Mouse (Mus musculus): ENCODE measurements around the gene Zfp965. TPM values are rescaled to one million over a fixed set of nuclear protein-coding genes. Genes with fewer than 3 reads are reported as not detected.
"Not testable (repeated sequence)": the region's sequence is repeated elsewhere in the genome, so short reads cannot be mapped to it uniquely, and the experiment has no call there.

Gene Zfp965
- polyA plus RNA-seq (2014; fragmentation: Nextera tagmentation; extraction: Ambion mirVana) = 8.0 and 8.2 TPM in 2 replicates

- H3K4me2 ChIP-seq; H3K36me3 ChIP-seq (ENCODE audit: control insufficient read depth, insufficient read depth, low read length); H3K4me1 ChIP-seq (ENCODE audit: control insufficient read depth, insufficient read depth, low read length); H3K9me3 ChIP-seq (ENCODE audit: control insufficient read depth, low read length); H3K27me3 ChIP-seq (ENCODE audit: control insufficient read depth, insufficient read depth, low read length); DNase-seq (ENCODE audit: low spot score, missing footprints); ATAC-seq (ENCODE audit: low FRiP score); H3K27ac ChIP-seq (ENCODE audit: low read depth, low read length); H3K4me3 ChIP-seq (ENCODE audit: low read depth, low read length); H3K9ac ChIP-seq (ENCODE audit: low read length): not testable (repeated sequence)
- no CpG with 5 or more reads among the region's 6 CpGs for WGBS
Observed at GRCm38 (mm10) chr2:175469685-175470084, at the start of gene Zfp965. Gene Zfp965, plus strand, starts transcription at chr2:175469985.

GRCm38 (mm10) chr2:175435707-175436106, 34.1 kb upstream of the Zfp965 start, which contains the start of gene Gm4724:
Gene Gm4724, minus strand, starts transcription at chr2:175435807.
- not testable (repeated sequence) for H3K9me3 ChIP-seq (ENCODE audit: control insufficient read depth, low read length); H3K4me2 ChIP-seq; H3K4me1 ChIP-seq (ENCODE audit: control insufficient read depth, insufficient read depth, low read length); H3K9ac ChIP-seq (ENCODE audit: low read length); DNase-seq (ENCODE audit: low spot score, missing footprints); H3K27ac ChIP-seq (ENCODE audit: low read depth, low read length); H3K36me3 ChIP-seq (ENCODE audit: control insufficient read depth, insufficient read depth, low read length); ATAC-seq (ENCODE audit: low FRiP score); H3K27me3 ChIP-seq (ENCODE audit: control insufficient read depth, insufficient read depth, low read length); H3K4me3 ChIP-seq (ENCODE audit: low read depth, low read length)
- no CpG with 5 or more reads among the region's 4 CpGs for WGBS

Other genes with a start within 250 kb of the Zfp965 start
- gene Gm14440, start 194.9 kb upstream of the Zfp965 start, polyA plus RNA-seq (2014; fragmentation: Nextera tagmentation; extraction: Ambion mirVana) = 2.1 and 5.2 TPM in 2 replicates
- 26.0 and 28.2 TPM in 2 replicates for gene Gm4631, start 131.8 kb upstream of the Zfp965 start, polyA plus RNA-seq (2014; fragmentation: Nextera tagmentation; extraction: Ambion mirVana)
- 7.1 and 7.9 TPM in 2 replicates for gene Zfp968, start 97.5 kb upstream of the Zfp965 start, polyA plus RNA-seq (2014; fragmentation: Nextera tagmentation; extraction: Ambion mirVana)
- gene Gm4724, start 34.2 kb upstream of the Zfp965 start, polyA plus RNA-seq (2014; fragmentation: Nextera tagmentation; extraction: Ambion mirVana) = 11.1 and 11.2 TPM in 2 replicates
- not detected in 2 replicates for gene Gm11007, start 174.0 kb downstream of the Zfp965 start, polyA plus RNA-seq (2014; fragmentation: Nextera tagmentation; extraction: Ambion mirVana)
- 10.5 and 10.8 TPM in 2 replicates for gene Zfp969, start 233.7 kb downstream of the Zfp965 start, polyA plus RNA-seq (2014; fragmentation: Nextera tagmentation; extraction: Ambion mirVana)